8 mouse cellular contexts compared by ENCODE assay signal in genomic region chr10:83648131-83649020, GRCm38 (mm10). TPM values are rescaled to one million over a fixed set of nuclear protein-coding genes. Genes with fewer than 3 reads are reported as not detected.
DNase-seq lines count a peak whose midpoint lies in the region; ATAC-seq and TF ChIP-seq lines count a peak whose summit lies in the region.

Gene Appl2 (minus strand): TSS chr10:83648738.

- peak; percentile 95 for ATAC-seq in heart, embryonic 14.5 days (ENCODE audit: insufficient number of reproducible peaks, insufficient read depth, low FRiP score, low read depth)
- ATAC-seq in liver, embryonic 12.5 days = peak; percentile 61

- peak within 1 kb of the TSS; percentile 87 for H3K9ac ChIP-seq in heart, embryonic 14.5 days (ENCODE audit: low read length)
- H3K9ac ChIP-seq in liver, embryonic 12.5 days = peak within 1 kb of the TSS; percentile 56; the same call in 1 of the 2 replicates

- H3K9me3 ChIP-seq in forebrain, embryonic 10.5 days = no peaks in the 10 kb centered on the region
- no peaks in the 10 kb centered on the region for H3K9me3 ChIP-seq in heart, embryonic 14.5 days (ENCODE audit: control insufficient read depth, low read length)
- H3K9me3 ChIP-seq in liver, embryonic 12.5 days (replicated peaks) = no peaks in the 10 kb centered on the region

- peak; percentile 77 for DNase-seq in CD4-positive helper T cell, adult 2 months (ENCODE audit: low read depth, low spot score)
- DNase-seq in brain, embryonic 14.5 days (ENCODE audit: low read depth) = peak; percentile 95
- DNase-seq in forebrain, embryonic 10.5 days (ENCODE audit: extremely low spot score, low spot score) = peak; percentile 89
- DNase-seq in kidney, postnatal 14 days = peak; percentile 98
- peak; percentile 75 for DNase-seq in naive thymus-derived CD4-positive, alpha-beta T cell, adult 2 months (ENCODE audit: low read depth)
- DNase-seq in splenic B cell, adult 2 months (ENCODE audit: low read depth, low spot score) = peak; percentile 61

- peaks cover 47% of the 10 kb centered on the region for H3K4me1 ChIP-seq in forebrain, embryonic 10.5 days
- peaks cover 20 to 35% of the 10 kb centered on the region in 2 experiments for H3K4me1 ChIP-seq in heart, embryonic 14.5 days (ENCODE audit: control insufficient read depth in 2 of 2, insufficient read depth in 2 of 2, low read length in 2 of 2)
- peaks cover 53% of the 10 kb centered on the region for H3K4me1 ChIP-seq in liver, embryonic 12.5 days

- no peaks in the 10 kb centered on the region for H3K36me3 ChIP-seq in forebrain, embryonic 10.5 days (replicated peaks)
- no peaks in the 10 kb centered on the region for H3K36me3 ChIP-seq in heart, embryonic 14.5 days (ENCODE audit: control insufficient read depth, insufficient read depth, low read length)
- H3K36me3 ChIP-seq in liver, embryonic 12.5 days = no peaks in the 10 kb centered on the region
- no peaks in the 10 kb centered on the region for H3K36me3 ChIP-seq in splenic B cell, adult 2 months (ENCODE audit: control insufficient read depth, insufficient read depth, low read length, poor library complexity, severe bottlenecking)

- under 1% methylated on average over 59 of the region's 59 CpGs for WGBS in forebrain, embryonic 10.5 days
- WGBS in heart, embryonic 14.5 days = under 1% methylated on average over 59 of the region's 59 CpGs
- under 1% methylated on average over 59 of the region's 59 CpGs for whole genome bisulfite sequencing in liver, embryonic 12.5 days (ENCODE audit: insufficient replicate concordance)

- 0 out of 2 replicates have a peak, but pooled peaks have one; percentile 8 for TF ChIP-seq CTCF in brain, embryonic 14.5 days (IDR thresholded peaks at IDR 0.05; ENCODE audit: borderline replicate concordance, extremely low read depth, insufficient read depth, insufficient read length)

- peak; percentile 71; the same call in 1 of the 2 replicates for TF ChIP-seq POLR2A in brain, embryonic 14.5 days (IDR thresholded peaks at IDR 0.05; ENCODE audit: borderline replicate concordance, extremely low read depth, insufficient read depth, insufficient read length, poor library complexity, severe bottlenecking)

- peak within 1 kb of the TSS; percentile 89 for H3K4me2 ChIP-seq in heart, embryonic 14.5 days (ENCODE audit: low read length)
- H3K4me2 ChIP-seq in liver, embryonic 12.5 days = peak within 1 kb of the TSS; percentile 68

- H3K27me3 ChIP-seq in forebrain, embryonic 10.5 days (ENCODE audit: poor library complexity, severe bottlenecking) = no peaks in the 10 kb centered on the region
- H3K27me3 ChIP-seq in heart, embryonic 14.5 days (ENCODE audit: control insufficient read depth, insufficient read depth, low read length) = no peaks in the 10 kb centered on the region
- peaks cover 65% of the 10 kb centered on the region for H3K27me3 ChIP-seq in liver, embryonic 12.5 days (replicated peaks)
- no peaks in the 10 kb centered on the region for H3K27me3 ChIP-seq in splenic B cell, adult 2 months (ENCODE audit: control insufficient read depth, insufficient read depth, low read length, poor library complexity, severe bottlenecking)

- H3K4me3 ChIP-seq in forebrain, embryonic 10.5 days = peak within 1 kb of the TSS; percentile 81
- H3K4me3 ChIP-seq in heart, embryonic 14.5 days (ENCODE audit: control insufficient read depth in 1 of 2, insufficient read depth in 1 of 2, low read depth in 1 of 2, low read length in 2 of 2) = peak within 1 kb of the TSS; percentile 73 to 80
- H3K4me3 ChIP-seq in liver, embryonic 12.5 days = peak within 1 kb of the TSS; percentile 61

- peak within 1 kb of the TSS; percentile 91 for H3K27ac ChIP-seq in forebrain, embryonic 10.5 days
- H3K27ac ChIP-seq in heart, embryonic 14.5 days (replicated peaks in 1 of 2; ENCODE audit: control insufficient read depth in 1 of 2, insufficient read depth in 1 of 2, low read depth in 2 of 2, low read length in 2 of 2) = peak within 1 kb of the TSS; percentile 64 to 89
- H3K27ac ChIP-seq in liver, embryonic 12.5 days = peak within 1 kb of the TSS; percentile 32; the same call in 1 of the 2 replicates

RNA-seq across cellular contexts. Expression of gene Appl2, which starts in this region (rescaled TPM):
- polyA plus RNA-seq in brain, embryonic 14.5 days (2012; rRNA removed) = 16.1 and 36.8 TPM in 2 replicates
- polyA plus RNA-seq in forebrain, embryonic 10.5 days (2016; fragmentation: Nextera tagmentation; extraction: Ambion mirVana) = 32.1 TPM in 2 replicates
- polyA plus RNA-seq in heart, embryonic 14.5 days (2014; fragmentation: Nextera tagmentation; extraction: Ambion mirVana) = 33.0 and 34.9 TPM in 2 replicates
- polyA plus RNA-seq in liver, embryonic 12.5 days (2016; fragmentation: Nextera tagmentation; extraction: Ambion mirVana) = 15.1 and 15.2 TPM in 2 replicates

Comparison
In these comparisons a context has a peak if more than half of its experiments do, and no peak if none do; other contexts are left out.
1. Peak in every context shown above with its lines: DNase-seq, ATAC-seq, H3K4me3 ChIP-seq and H3K27ac ChIP-seq.
2. H3K27ac ChIP-seq: peak in every context shown above with its lines; median percentile 91 in forebrain, embryonic 10.5 days; 76 in heart, embryonic 14.5 days; 32 in liver, embryonic 12.5 days.